In the genomic region with DNA sequence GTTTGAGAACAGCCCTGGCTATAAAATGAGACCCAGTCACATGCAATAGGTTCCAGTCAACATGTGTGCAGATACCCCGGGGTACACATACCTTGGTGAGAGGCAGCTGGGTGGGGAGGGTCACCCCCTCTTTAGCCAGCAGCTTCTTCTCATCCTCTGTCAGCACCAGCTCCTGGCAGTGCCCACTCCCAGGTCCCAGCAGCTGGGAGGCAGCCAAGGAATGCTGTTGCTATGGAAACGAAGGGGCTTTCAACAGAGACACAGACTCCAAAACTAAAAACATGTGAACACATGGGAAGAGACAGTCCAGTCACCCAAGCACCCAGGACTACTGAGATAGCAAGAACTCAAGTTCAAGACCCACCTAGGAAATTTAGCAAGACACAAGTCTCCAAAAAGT, we compare ENCODE assay signal across 11 mouse cellular contexts. TPM values are rescaled to one million over a fixed set of nuclear protein-coding genes. Genes with fewer than 3 reads are reported as not detected.
A peak's percentile ranks its signal among the peaks of the same experiment; 100 is the strongest.
DNase-seq lines count a peak whose midpoint lies in the region; ATAC-seq lines count a peak whose summit lies in the region.
"Had no signal": no experiment of that assay in that cellular context is flagged by ENCODE, and none has a peak within 500 bp of the region (broad histone marks: within the 10 kb centered on the region; RNA-seq: fewer than 3 reads in every experiment).

No protein-coding gene starts in this region.

- H3K9me3 ChIP-seq in hindbrain, embryonic 10.5 days = no peaks in the 10 kb centered on the region
- H3K9me3 ChIP-seq in hindbrain, embryonic 12.5 days (replicated peaks) = no peaks in the 10 kb centered on the region
- H3K9me3 ChIP-seq in embryonic facial prominence, embryonic 10.5 days = no peaks in the 10 kb centered on the region; the same call in 1 of the 2 replicates

- 61% methylated on average over 2 of the region's 2 CpGs for WGBS in hindbrain, embryonic 10.5 days
- WGBS in hindbrain, embryonic 12.5 days = 63% methylated on average over 2 of the region's 2 CpGs
- WGBS in embryonic facial prominence, embryonic 10.5 days = 69% methylated on average over 2 of the region's 2 CpGs

- H3K4me3 ChIP-seq in hindbrain, embryonic 10.5 days = no peak overlapping the region
- H3K4me3 ChIP-seq in hindbrain, embryonic 12.5 days = no peak overlapping the region
- H3K4me3 ChIP-seq in embryonic facial prominence, embryonic 10.5 days = no peak overlapping the region

- peak; percentile 34 for DNase-seq in hindbrain, embryonic 10.5 days (ENCODE audit: low spot score)
- DNase-seq in MN1 (ENCODE audit: low spot score) = peak; percentile 72
- DNase-seq in embryonic facial prominence, embryonic 10.5 days (ENCODE audit: low spot score) = peak; percentile 56
- peak; percentile 39 for DNase-seq in hindlimb bud, embryonic 11.5 days (ENCODE audit: extremely low spot score, low read depth, low spot score)
- no peak for DNase-seq in spleen, postnatal 10 days (ENCODE audit: low spot score in 2 of 2)
- no peak for DNase-seq in kidney, adult 11 months
- DNase-seq in urinary bladder, adult 18-20 months (ENCODE audit: low spot score in 2 of 2) = no peak
- DNase-seq: cerebellum, adult 18-20 months; thymus, postnatal 36 days had no signal

- no peak overlapping the region for H3K9ac ChIP-seq in hindbrain, embryonic 12.5 days
- H3K9ac ChIP-seq: liver, embryonic 14.5 days had no signal

- H3K4me1 ChIP-seq in hindbrain, embryonic 10.5 days (replicated peaks) = peaks cover 17% of the 10 kb centered on the region
- H3K4me1 ChIP-seq in hindbrain, embryonic 12.5 days = peaks cover 8% of the 10 kb centered on the region
- H3K4me1 ChIP-seq in embryonic facial prominence, embryonic 10.5 days = peaks cover 22% of the 10 kb centered on the region

- H3K27ac ChIP-seq in hindbrain, embryonic 10.5 days = no peak overlapping the region
- no peak overlapping the region for H3K27ac ChIP-seq in hindbrain, embryonic 12.5 days
- H3K27ac ChIP-seq in embryonic facial prominence, embryonic 10.5 days (replicated peaks) = no peak overlapping the region
- H3K27ac ChIP-seq: liver, embryonic 14.5 days had no signal

- no peaks in the 10 kb centered on the region for H3K27me3 ChIP-seq in hindbrain, embryonic 10.5 days (ENCODE audit: insufficient read depth, poor library complexity, severe bottlenecking)
- peaks cover 3% of the 10 kb centered on the region; the same call in 1 of the 2 replicates for H3K27me3 ChIP-seq in hindbrain, embryonic 12.5 days
- 0 out of 2 replicates have a peak, but pooled peaks cover 5% of the 10 kb centered on the region for H3K27me3 ChIP-seq in embryonic facial prominence, embryonic 10.5 days (replicated peaks; ENCODE audit: low read depth, poor library complexity, severe bottlenecking)

- no peaks in the 10 kb centered on the region for H3K36me3 ChIP-seq in hindbrain, embryonic 10.5 days
- H3K36me3 ChIP-seq in hindbrain, embryonic 12.5 days = no peaks in the 10 kb centered on the region
- H3K36me3 ChIP-seq in embryonic facial prominence, embryonic 10.5 days (replicated peaks) = no peaks in the 10 kb centered on the region

- H3K4me2 ChIP-seq in hindbrain, embryonic 12.5 days (replicated peaks) = no peak overlapping the region

- no peak for ATAC-seq in hindbrain, embryonic 12.5 days (ENCODE audit: low FRiP score)

RNA-seq across cellular contexts. Expression of gene Creb3l3, which starts 9.5 kb away (rescaled TPM):
- polyA plus RNA-seq in hindbrain, embryonic 10.5 days (2016; fragmentation: Nextera tagmentation; extraction: Ambion mirVana) = 0.29 and 0.30 TPM in 2 replicates
- polyA plus RNA-seq in hindbrain, embryonic 12.5 days (2016; fragmentation: Nextera tagmentation; extraction: Ambion mirVana) = 0.12 and 0.46 TPM in 2 replicates
- polyA plus RNA-seq in embryonic facial prominence, embryonic 10.5 days (2016; fragmentation: Nextera tagmentation; extraction: Ambion mirVana) = 0.60 TPM in 1 of 2 replicates, not detected in the other

RNA-seq across cellular contexts. Expression of gene Map2k2, which starts 16.5 kb away (rescaled TPM):
- polyA plus RNA-seq in hindbrain, embryonic 10.5 days (2016; fragmentation: Nextera tagmentation; extraction: Ambion mirVana) = 218 and 261 TPM in 2 replicates
- polyA plus RNA-seq in hindbrain, embryonic 12.5 days (2016; fragmentation: Nextera tagmentation; extraction: Ambion mirVana) = 223 and 232 TPM in 2 replicates
- polyA plus RNA-seq in embryonic facial prominence, embryonic 10.5 days (2016; fragmentation: Nextera tagmentation; extraction: Ambion mirVana) = 222 and 225 TPM in 2 replicates

RNA-seq across cellular contexts. Expression of gene Thop1, which starts 19.4 kb away (rescaled TPM):
- polyA plus RNA-seq in hindbrain, embryonic 10.5 days (2016; fragmentation: Nextera tagmentation; extraction: Ambion mirVana) = 85.4 and 106 TPM in 2 replicates
- polyA plus RNA-seq in hindbrain, embryonic 12.5 days (2016; fragmentation: Nextera tagmentation; extraction: Ambion mirVana) = 57.5 and 58.0 TPM in 2 replicates
- 102 and 109 TPM in 2 replicates for polyA plus RNA-seq in embryonic facial prominence, embryonic 10.5 days (2016; fragmentation: Nextera tagmentation; extraction: Ambion mirVana)

RNA-seq across cellular contexts. Expression of gene Sgta, which starts 29.2 kb away (rescaled TPM):
- 276 and 320 TPM in 2 replicates for polyA plus RNA-seq in hindbrain, embryonic 10.5 days (2016; fragmentation: Nextera tagmentation; extraction: Ambion mirVana)
- polyA plus RNA-seq in hindbrain, embryonic 12.5 days (2016; fragmentation: Nextera tagmentation; extraction: Ambion mirVana) = 259 and 269 TPM in 2 replicates
- 289 and 290 TPM in 2 replicates for polyA plus RNA-seq in embryonic facial prominence, embryonic 10.5 days (2016; fragmentation: Nextera tagmentation; extraction: Ambion mirVana)

RNA-seq across cellular contexts. Expression of gene Zbtb7a, which starts 45.8 kb away (rescaled TPM):
- polyA plus RNA-seq in hindbrain, embryonic 10.5 days (2016; fragmentation: Nextera tagmentation; extraction: Ambion mirVana) = 9.4 and 12.4 TPM in 2 replicates
- polyA plus RNA-seq in hindbrain, embryonic 12.5 days (2016; fragmentation: Nextera tagmentation; extraction: Ambion mirVana) = 17.7 and 18.2 TPM in 2 replicates
- 10.4 and 11.7 TPM in 2 replicates for polyA plus RNA-seq in embryonic facial prominence, embryonic 10.5 days (2016; fragmentation: Nextera tagmentation; extraction: Ambion mirVana)

Comparison
In these comparisons a context has a peak if more than half of its experiments do, and no peak if none do; other contexts are left out.
1. DNase-seq: peak in hindbrain, embryonic 10.5 days (single experiment), MN1 (single experiment), embryonic facial prominence, embryonic 10.5 days (single experiment) and hindlimb bud, embryonic 11.5 days (single experiment); none in spleen, postnatal 10 days (0 of 2), kidney, adult 11 months (single experiment) and urinary bladder, adult 18-20 months (0 of 2).